ENCODE assay signal across 8 mouse cellular contexts in genomic region chr2:158027855-158028353, GRCm38 (mm10). TPM values are rescaled to one million over a fixed set of nuclear protein-coding genes. Genes with fewer than 3 reads are reported as not detected.
DNase-seq lines count a peak whose midpoint lies in the region; ATAC-seq and TF ChIP-seq lines count a peak whose summit lies in the region.

No protein-coding gene starts in this region.

- DNase-seq in cerebellum, adult 2 months = no peak
- DNase-seq in cerebellum, adult 11 months = no peak
- no peak for DNase-seq in forebrain, postnatal 0 days
- DNase-seq in frontal cortex, adult 2 months (ENCODE audit: extremely low spot score in 1 of 2, low spot score in 1 of 2) = no peak
- no peak for DNase-seq in right cerebral cortex, postnatal 10 days (ENCODE audit: low spot score in 2 of 2)
- no peak for DNase-seq in left cerebral cortex, adult 8-10 months (ENCODE audit: low spot score in 2 of 2)

- TF ChIP-seq POLR2A in cerebellum, adult 2 months (IDR thresholded peaks at IDR 0.05; ENCODE audit: borderline replicate concordance, insufficient read depth, low read length) = no peak; the same call in 1 of the 2 replicates

- no peak for TF ChIP-seq CTCF in cerebellum, adult 2 months (IDR thresholded peaks at IDR 0.05; ENCODE audit: borderline replicate concordance, insufficient read depth, low read depth, low read length)
- TF ChIP-seq CTCF in C2C12 (IDR thresholded peaks at IDR 0.05; ENCODE audit: control insufficient read depth, insufficient read depth, insufficient read length) = no peak
- peak; percentile 30; the same call in 1 of the 2 replicates for TF ChIP-seq CTCF in forebrain, postnatal 0 days (IDR thresholded peaks at IDR 0.05; ENCODE audit: low read depth)

- H3K79me2 ChIP-seq in C2C12 (ENCODE audit: control insufficient read depth, insufficient read depth) = peaks cover 92% of the 10 kb centered on the region
- H3K79me2 ChIP-seq in macrophage (ENCODE audit: inconsistent target) = peaks cover 94% of the 10 kb centered on the region

- H3K79me3 ChIP-seq in C2C12 (ENCODE audit: low read depth) = peaks cover 60% of the 10 kb centered on the region

- peak overlapping the region; percentile 83 for H3K4me3 ChIP-seq in cerebellum, adult 2 months (replicated peaks; ENCODE audit: insufficient read depth, low read depth, low read length)
- H3K4me3 ChIP-seq in C2C12 (ENCODE audit: insufficient read depth, poor library complexity, severe bottlenecking) (peak overlapping the region; percentile 95), macrophage (ENCODE audit: inconsistent target) (peak overlapping the region; percentile 99)
- H3K4me3 ChIP-seq in forebrain, postnatal 0 days (ENCODE audit: low read depth, low read length) = peak overlapping the region; percentile 74

- H3K27ac ChIP-seq in cerebellum, adult 2 months (ENCODE audit: insufficient read depth, low read length) = peak overlapping the region; percentile 51; the same call in 1 of the 2 replicates
- peak overlapping the region; percentile 86 for H3K27ac ChIP-seq in forebrain, postnatal 0 days (ENCODE audit: low read depth, low read length)
- H3K27ac ChIP-seq in macrophage = peak overlapping the region; percentile 81

- no peak for ATAC-seq in forebrain, postnatal 0 days

- peaks cover 3% of the 10 kb centered on the region for H3K4me1 ChIP-seq in cerebellum, adult 2 months (ENCODE audit: control insufficient read depth, insufficient read depth, low read length)
- peaks cover 19% of the 10 kb centered on the region for H3K4me1 ChIP-seq in forebrain, postnatal 0 days (ENCODE audit: insufficient read depth)

- H3ac ChIP-seq in C2C12 (ENCODE audit: control insufficient read depth, insufficient read length, low read depth) = peak overlapping the region; percentile 74

- WGBS in cerebellum, adult 2 months = 1% methylated on average over 16 of the region's 16 CpGs
- 2% methylated on average over 16 of the region's 16 CpGs for WGBS in forebrain, postnatal 0 days
- WGBS in macrophage (ENCODE audit: missing documents) = 4% methylated on average over 16 of the region's 16 CpGs

- peak overlapping the region; percentile 85 for H3K4me2 ChIP-seq in forebrain, postnatal 0 days (ENCODE audit: low read depth)

- H3K27me3 ChIP-seq in cerebellum, adult 2 months (ENCODE audit: control insufficient read depth, insufficient read depth, low read length) = no peaks in the 10 kb centered on the region
- no peaks in the 10 kb centered on the region for H3K27me3 ChIP-seq in C2C12 (ENCODE audit: control insufficient read depth, insufficient read depth, insufficient read length)
- no peaks in the 10 kb centered on the region for H3K27me3 ChIP-seq in forebrain, postnatal 0 days (ENCODE audit: insufficient read depth, low read length)

- peaks cover 11% of the 10 kb centered on the region for H3K36me3 ChIP-seq in C2C12 (ENCODE audit: control insufficient read depth, insufficient read depth)
- H3K36me3 ChIP-seq in forebrain, postnatal 0 days (ENCODE audit: insufficient read depth) = no peaks in the 10 kb centered on the region
- no peaks in the 10 kb centered on the region for H3K36me3 ChIP-seq in macrophage (ENCODE audit: inconsistent target)

- H3K9me3 ChIP-seq in forebrain, postnatal 0 days (ENCODE audit: low read length) = no peaks in the 10 kb centered on the region

- peak overlapping the region; percentile 69 for H3K9ac ChIP-seq in forebrain, postnatal 0 days

TF ChIP-seq in C2C12, 6 proteins besides CTCF, POLR2A, EP300 and RAD21:
- TF ChIP-seq MYOD1 (IDR thresholded peaks at IDR 0.05; ENCODE audit: control insufficient read depth, insufficient read length, low read depth) (no peak), MAX (IDR thresholded peaks at IDR 0.05) (no peak), MYOG (IDR thresholded peaks at IDR 0.05; ENCODE audit: control insufficient read depth, extremely low read depth, insufficient read length) (no peak), FOSL1 (IDR thresholded peaks at IDR 0.05; ENCODE audit: insufficient read depth, low read length, poor library complexity, severe bottlenecking) (no peak), USF1 (IDR thresholded peaks at IDR 0.05; ENCODE audit: low read depth) (no peak), CEBPB (IDR thresholded peaks at IDR 0.05; ENCODE audit: low read depth) (no peak)

RNA-seq across cellular contexts. Expression of gene Tti1, which starts 0.3 kb away (rescaled TPM):
- 19.9 and 21.4 TPM in 2 replicates for polyA plus RNA-seq in cerebellum, adult 2 months (2012; rRNA removed)
- polyA plus RNA-seq in C2C12 (2012; fragmentation: generic; extraction: Trizol) = 12.5 TPM
- 17.3 and 19.9 TPM in 2 replicates for total RNA-seq in forebrain, postnatal 0 days (2014; rRNA removed)
- 6.6 and 8.1 TPM in 2 replicates for polyA plus RNA-seq in forebrain, postnatal 0 days (2015; fragmentation: Nextera tagmentation; extraction: Ambion mirVana)
- 10 to 100 TPM; 11.7 to 55.3 (median 34.7) TPM for total RNA-seq in macrophage (2018; cell fraction: chromatin; rRNA removed)
- 10 to 100 TPM in 20 of 26 experiments, 1 to 10 TPM in 6; 5.4 to 15.9 (median 12.2) TPM for total RNA-seq in macrophage (2018; cell fraction: cytosol; rRNA removed)
- 10 to 100 TPM in 25 of 26 experiments, 1 to 10 TPM in 1; 9.9 to 36.4 (median 24.8) TPM for total RNA-seq in macrophage (2018; cell fraction: nucleus; rRNA removed)
- polyA plus RNA-seq in macrophage (2018) = 12.3 to 14.7 TPM (median 14.3 TPM) in 3 replicates
- 14.4 and 17.7 TPM in 2 replicates for polyA plus RNA-seq in frontal cortex, adult 2 months (2012; rRNA removed)
- 10 to 100 TPM; 23.6 to 25.7 (median 24.7) TPM for total RNA-seq in left cerebral cortex, adult 8-10 months (2022)

RNA-seq across cellular contexts. Expression of gene Rprd1b, which starts 0.4 kb away (rescaled TPM):
- 22.4 and 22.7 TPM in 2 replicates for polyA plus RNA-seq in cerebellum, adult 2 months (2012; rRNA removed)
- polyA plus RNA-seq in C2C12 (2012; fragmentation: generic; extraction: Trizol) = 11.4 TPM
- 39.8 and 61.3 TPM in 2 replicates for total RNA-seq in forebrain, postnatal 0 days (2014; rRNA removed)
- 12.9 and 18.8 TPM in 2 replicates for polyA plus RNA-seq in forebrain, postnatal 0 days (2015; fragmentation: Nextera tagmentation; extraction: Ambion mirVana)
- 10 to 100 TPM in 21 of 26 experiments, 1 to 10 TPM in 5; 5.1 to 28.7 (median 15.6) TPM for total RNA-seq in macrophage (2018; cell fraction: chromatin; rRNA removed)
- 10 to 100 TPM in 13 of 26 experiments, 1 to 10 TPM in 13; 6.5 to 14.2 (median 10.0) TPM for total RNA-seq in macrophage (2018; cell fraction: cytosol; rRNA removed)
- total RNA-seq in macrophage (2018; cell fraction: nucleus; rRNA removed) = 10 to 100 TPM in 17 of 26 experiments, 1 to 10 TPM in 9; 5.4 to 24.9 (median 13.1) TPM
- 8.4 to 10.1 TPM (median 9.0 TPM) in 3 replicates for polyA plus RNA-seq in macrophage (2018)
- polyA plus RNA-seq in frontal cortex, adult 2 months (2012; rRNA removed) = 17.9 and 18.4 TPM in 2 replicates
- 10 to 100 TPM; 64.6 to 72.5 (median 68.2) TPM for total RNA-seq in left cerebral cortex, adult 8-10 months (2022)
